Mouse (Mus musculus): Measurements from ENCODE around the gene Mob3b. TPM values are rescaled to one million over a fixed set of nuclear protein-coding genes. Genes with fewer than 3 reads are reported as not detected.

Gene Mob3b
- total RNA-seq, 2 experiments from 2014 or later, result 0.96 to 1.2 TPM

GRCm38 (mm10) chr4:35080285-35080684 is 77.0 kb downstream of the Mob3b start:
- no peak for DNase-seq
- intact Hi-C loops (cut with DNase I), result no loop called here

GRCm38 (mm10) chr4:35068739-35069138 is 88.5 kb downstream of the Mob3b start:
- intact Hi-C loops (cut with DNase I), result no loop called here
- DNase-seq, result peak; percentile 9 to 12

GRCm38 (mm10) chr4:35066163-35066562 is 91.1 kb downstream of the Mob3b start:
- intact Hi-C loops (cut with DNase I), result no loop called here
- DNase-seq, result no peak

GRCm38 (mm10) chr4:35065075-35065838 is 92.0 kb downstream of the Mob3b start:
- intact Hi-C loops (cut with DNase I), result no loop called here
- peak; percentile 41 to 50 for DNase-seq

GRCm38 (mm10) chr4:35063146-35063719 is 94.1 kb downstream of the Mob3b start:
- no peak for DNase-seq
- intact Hi-C loops (cut with DNase I), result no loop called here

- no peak for DNase-seq
- intact Hi-C loops (cut with DNase I), result no loop called here
Observed at GRCm38 (mm10) chr4:35060964-35061363, 96.3 kb downstream of the Mob3b start.

- intact Hi-C loops (cut with DNase I), result no loop called here
- DNase-seq, result no peak
Observed at GRCm38 (mm10) chr4:35060401-35060800, 96.9 kb downstream of the Mob3b start.

- intact Hi-C loops (cut with DNase I), result no loop called here
- DNase-seq, result no peak
Observed at GRCm38 (mm10) chr4:35054362-35054761, 102.9 kb downstream of the Mob3b start.

- DNase-seq, result no peak
- intact Hi-C loops (cut with DNase I), result no loop called here
Observed at GRCm38 (mm10) chr4:35052174-35052942, 104.9 kb downstream of the Mob3b start.

GRCm38 (mm10) chr4:35051152-35051551 is 106.1 kb downstream of the Mob3b start:
- DNase-seq, result no peak
- intact Hi-C loops (cut with DNase I), result no loop called here

GRCm38 (mm10) chr4:35049742-35050058 is 107.6 kb downstream of the Mob3b start:
- intact Hi-C loops (cut with DNase I), result no loop called here
- no peak for DNase-seq

- intact Hi-C loops (cut with DNase I), result no loop called here
- no peak for DNase-seq
Observed at GRCm38 (mm10) chr4:35049036-35049741, 108.1 kb downstream of the Mob3b start.

GRCm38 (mm10) chr4:35040896-35041295 is 116.4 kb downstream of the Mob3b start:
- intact Hi-C loops (cut with DNase I), result no loop called here

GRCm38 (mm10) chr4:35040306-35040705 is 117.0 kb downstream of the Mob3b start:
- intact Hi-C loops (cut with DNase I), result no loop called here

More at GRCm38 (mm10) chr4:35040896-35041295, 116.4 kb downstream of the Mob3b start:
- DNase-seq, result no peak

GRCm38 (mm10) chr4:35037824-35038223 is 119.5 kb downstream of the Mob3b start:
- DNase-seq, result no peak
- intact Hi-C loops (cut with DNase I), result no loop called here

More at GRCm38 (mm10) chr4:35040306-35040705, 117.0 kb downstream of the Mob3b start:
- DNase-seq, result no peak

GRCm38 (mm10) chr4:35034504-35035290 is 122.6 kb downstream of the Mob3b start:
- intact Hi-C loops (cut with DNase I), result no loop called here

GRCm38 (mm10) chr4:35032758-35033157 is 124.5 kb downstream of the Mob3b start:
- intact Hi-C loops (cut with DNase I), result no loop called here
- DNase-seq, result no peak

More at GRCm38 (mm10) chr4:35034504-35035290, 122.6 kb downstream of the Mob3b start:
- DNase-seq, result no peak

- no peak for DNase-seq
- intact Hi-C loops (cut with DNase I), result no loop called here
Observed at GRCm38 (mm10) chr4:35031623-35032022, 125.7 kb downstream of the Mob3b start.

GRCm38 (mm10) chr4:35031141-35031540 is 126.1 kb downstream of the Mob3b start:
- intact Hi-C loops (cut with DNase I), result no loop called here
- DNase-seq, result peak in 1 of 2 experiments; percentile 9

GRCm38 (mm10) chr4:35018416-35018815 is 138.9 kb downstream of the Mob3b start:
- no peak for DNase-seq
- intact Hi-C loops (cut with DNase I), result no loop called here

Measured in heart, postnatal 10 days (tissue).